ENCODE assay signal across 14 mouse cellular contexts in genomic region chr10:118504811-118505210, GRCm38 (mm10).
DNase-seq lines count a peak whose midpoint lies in the region; ATAC-seq and TF ChIP-seq lines count a peak whose summit lies in the region.
"Had no signal": no experiment of that assay in that cellular context is flagged by ENCODE, and none has a peak within 500 bp of the region (broad histone marks: within the 10 kb centered on the region; RNA-seq: fewer than 3 reads in every experiment).

No protein-coding gene starts in this region.

- no peak overlapping the region for H3K9ac ChIP-seq in hindbrain, postnatal 0 days (replicated peaks; ENCODE audit: low read length)
- no peak overlapping the region for H3K9ac ChIP-seq in hindbrain, embryonic 13.5 days
- H3K9ac ChIP-seq in midbrain, postnatal 0 days (replicated peaks; ENCODE audit: low read length, poor library complexity, severe bottlenecking): no peak overlapping the region
- H3K9ac ChIP-seq in midbrain, embryonic 16.5 days (ENCODE audit: low read depth, low read length): no peak overlapping the region
- H3K9ac ChIP-seq: heart, embryonic 12.5 days; limb, embryonic 15.5 days had no signal

- H3K27ac ChIP-seq in hindbrain, postnatal 0 days: no peak overlapping the region
- no peak overlapping the region for H3K27ac ChIP-seq in hindbrain, embryonic 13.5 days
- H3K27ac ChIP-seq in midbrain, postnatal 0 days (ENCODE audit: low read depth, low read length): no peak overlapping the region
- H3K27ac ChIP-seq in midbrain, embryonic 16.5 days (ENCODE audit: low read length): no peak overlapping the region
- H3K27ac ChIP-seq: left cerebral cortex, adult 2 months; limb, embryonic 15.5 days had no signal

- no peaks in the 10 kb centered on the region for H3K4me1 ChIP-seq in hindbrain, postnatal 0 days (ENCODE audit: insufficient read depth, low read length)
- H3K4me1 ChIP-seq in hindbrain, embryonic 13.5 days (replicated peaks): peaks cover 10% of the 10 kb centered on the region
- H3K4me1 ChIP-seq in midbrain, postnatal 0 days (ENCODE audit: insufficient read depth, low read length): no peaks in the 10 kb centered on the region
- no peaks in the 10 kb centered on the region for H3K4me1 ChIP-seq in midbrain, embryonic 16.5 days (ENCODE audit: control insufficient read depth, insufficient read depth, low read length)
- H3K4me1 ChIP-seq: heart, embryonic 12.5 days; limb, embryonic 15.5 days had no signal

- H3K4me3 ChIP-seq in hindbrain, postnatal 0 days (ENCODE audit: low read length): no peak overlapping the region
- no peak overlapping the region for H3K4me3 ChIP-seq in hindbrain, embryonic 13.5 days
- no peak overlapping the region for H3K4me3 ChIP-seq in midbrain, postnatal 0 days (ENCODE audit: low read depth, low read length)
- no peak overlapping the region for H3K4me3 ChIP-seq in midbrain, embryonic 16.5 days (ENCODE audit: low read depth, low read length)
- H3K4me3 ChIP-seq: heart, embryonic 12.5 days; left cerebral cortex, adult 2 months; limb, embryonic 15.5 days; megakaryocyte, embryonic 14.5 days had no signal

- H3K36me3 ChIP-seq in hindbrain, postnatal 0 days (ENCODE audit: insufficient read depth, low read length): no peaks in the 10 kb centered on the region
- H3K36me3 ChIP-seq in hindbrain, embryonic 13.5 days: no peaks in the 10 kb centered on the region
- H3K36me3 ChIP-seq in midbrain, postnatal 0 days (ENCODE audit: insufficient read depth, low read length): no peaks in the 10 kb centered on the region
- no peaks in the 10 kb centered on the region for H3K36me3 ChIP-seq in midbrain, embryonic 16.5 days (ENCODE audit: control insufficient read depth, insufficient read depth, low read length)
- no peaks in the 10 kb centered on the region for H3K36me3 ChIP-seq in splenic B cell, adult 2 months (ENCODE audit: control insufficient read depth, insufficient read depth, low read length, poor library complexity, severe bottlenecking)
- H3K36me3 ChIP-seq: heart, embryonic 12.5 days; limb, embryonic 15.5 days had no signal

- peak; percentile 40 for DNase-seq in adrenal gland, postnatal 10 days
- no peak for DNase-seq in adrenal gland, adult 18-20 months (ENCODE audit: low spot score in 2 of 2)
- peak; percentile 22 for DNase-seq in hindbrain, postnatal 0 days (ENCODE audit: low spot score)
- peak; percentile 17 for DNase-seq in midbrain, postnatal 0 days (ENCODE audit: low spot score)
- DNase-seq in splenic B cell, adult 2 months (ENCODE audit: low read depth, low spot score): peak; percentile 9
- no peak for DNase-seq in ovary, adult 18-20 months (ENCODE audit: low spot score)
- DNase-seq: cerebellum, adult 9-11 months; thymus, adult 18-20 months had no signal

- 45% methylated on average over 4 of the region's 4 CpGs for WGBS in hindbrain, postnatal 0 days
- WGBS in hindbrain, embryonic 13.5 days: 57% methylated on average over 4 of the region's 4 CpGs
- 54% methylated on average over 4 of the region's 4 CpGs for WGBS in midbrain, postnatal 0 days
- 60% methylated on average over 4 of the region's 4 CpGs for WGBS in midbrain, embryonic 16.5 days

- no peaks in the 10 kb centered on the region for H3K27me3 ChIP-seq in hindbrain, postnatal 0 days (ENCODE audit: insufficient read depth, low read length)
- no peaks in the 10 kb centered on the region for H3K27me3 ChIP-seq in hindbrain, embryonic 13.5 days
- H3K27me3 ChIP-seq in midbrain, postnatal 0 days (ENCODE audit: insufficient read depth, low read length): no peaks in the 10 kb centered on the region
- H3K27me3 ChIP-seq in midbrain, embryonic 16.5 days (ENCODE audit: control insufficient read depth, insufficient read depth, low read depth, low read length): no peaks in the 10 kb centered on the region
- no peaks in the 10 kb centered on the region for H3K27me3 ChIP-seq in splenic B cell, adult 2 months (ENCODE audit: control insufficient read depth, insufficient read depth, low read length, poor library complexity, severe bottlenecking)
- H3K27me3 ChIP-seq: heart, embryonic 12.5 days; limb, embryonic 15.5 days had no signal

- H3K9me3 ChIP-seq in hindbrain, postnatal 0 days (ENCODE audit: low read length): no peaks in the 10 kb centered on the region
- H3K9me3 ChIP-seq in hindbrain, embryonic 13.5 days: no peaks in the 10 kb centered on the region
- H3K9me3 ChIP-seq in midbrain, postnatal 0 days (ENCODE audit: low read length): no peaks in the 10 kb centered on the region
- no peaks in the 10 kb centered on the region for H3K9me3 ChIP-seq in midbrain, embryonic 16.5 days (replicated peaks; ENCODE audit: control insufficient read depth, low read length, poor library complexity, severe bottlenecking)
- H3K9me3 ChIP-seq: heart, embryonic 12.5 days; limb, embryonic 15.5 days; megakaryocyte, embryonic 14.5 days had no signal

- ATAC-seq in hindbrain, postnatal 0 days: no peak
- ATAC-seq in hindbrain, embryonic 13.5 days (ENCODE audit: low FRiP score): no peak
- ATAC-seq in midbrain, postnatal 0 days (ENCODE audit: low FRiP score): no peak
- no peak for ATAC-seq in midbrain, embryonic 16.5 days

- H3K4me2 ChIP-seq in hindbrain, postnatal 0 days (ENCODE audit: low read depth, low read length): no peak overlapping the region
- no peak overlapping the region for H3K4me2 ChIP-seq in hindbrain, embryonic 13.5 days
- no peak overlapping the region for H3K4me2 ChIP-seq in midbrain, postnatal 0 days (ENCODE audit: low read depth, low read length, poor library complexity, severe bottlenecking)
- H3K4me2 ChIP-seq in midbrain, embryonic 16.5 days (ENCODE audit: low read length): no peak overlapping the region
- H3K4me2 ChIP-seq: heart, embryonic 12.5 days; limb, embryonic 15.5 days had no signal

- TF ChIP-seq CTCF in hindbrain, postnatal 0 days (IDR thresholded peaks at IDR 0.05; ENCODE audit: low read depth): no peak
- TF ChIP-seq CTCF in midbrain, postnatal 0 days (IDR thresholded peaks at IDR 0.05): no peak

Comparison
In these comparisons a context has a peak if more than half of its experiments do, and no peak if none do; other contexts are left out.
1. DNase-seq: peak in adrenal gland, postnatal 10 days (single experiment), hindbrain, postnatal 0 days (single experiment), midbrain, postnatal 0 days (single experiment) and splenic B cell, adult 2 months (single experiment); none in adrenal gland, adult 18-20 months (0 of 2) and ovary, adult 18-20 months (single experiment).